Mouse (Mus musculus) erythroblast, adult 5-6 weeks (primary cell): ENCODE results near the gene Ifnl2. TPM values are rescaled to one million over a fixed set of nuclear protein-coding genes. Genes with fewer than 3 reads are reported as not detected.
"Not testable (repeated sequence)": the region's sequence is repeated elsewhere in the genome, so short reads cannot be mapped to it uniquely, and the experiment has no call there.

Source experiments
- ATAC-seq: replicated peaks from 2 replicates; pipeline ENCODE4 v1.8.0; 2016; ENCODE audit warnings: moderate number of reproducible peaks, mild to moderate bottlenecking, moderate TSS enrichment, inconsistent platforms; ENCODE audit not compliant: poor library complexity, low FRiP score, severe bottlenecking
- total RNA-seq, 2 experiments: library from RNA; stranded (forward) in 1 of 2; stranded (reverse) in 1 of 2; fragments of 150-400 nt in 1 of 2; fragments of 200-764, 138-1000 nt in 1 of 2; gene quantifications; 2 replicates each; pipeline versions ENCODE4 v1.2.3 to v1.2.4; 2015 to 2017; ENCODE audit warnings: low replicate concordance in 2 of 2

Ifnl2 gene
- total RNA-seq (2015; ENCODE audit: low replicate concordance) (not detected in 2 replicates), total RNA-seq (2017; ENCODE audit: low replicate concordance) (not detected in 2 replicates)

DNA sequence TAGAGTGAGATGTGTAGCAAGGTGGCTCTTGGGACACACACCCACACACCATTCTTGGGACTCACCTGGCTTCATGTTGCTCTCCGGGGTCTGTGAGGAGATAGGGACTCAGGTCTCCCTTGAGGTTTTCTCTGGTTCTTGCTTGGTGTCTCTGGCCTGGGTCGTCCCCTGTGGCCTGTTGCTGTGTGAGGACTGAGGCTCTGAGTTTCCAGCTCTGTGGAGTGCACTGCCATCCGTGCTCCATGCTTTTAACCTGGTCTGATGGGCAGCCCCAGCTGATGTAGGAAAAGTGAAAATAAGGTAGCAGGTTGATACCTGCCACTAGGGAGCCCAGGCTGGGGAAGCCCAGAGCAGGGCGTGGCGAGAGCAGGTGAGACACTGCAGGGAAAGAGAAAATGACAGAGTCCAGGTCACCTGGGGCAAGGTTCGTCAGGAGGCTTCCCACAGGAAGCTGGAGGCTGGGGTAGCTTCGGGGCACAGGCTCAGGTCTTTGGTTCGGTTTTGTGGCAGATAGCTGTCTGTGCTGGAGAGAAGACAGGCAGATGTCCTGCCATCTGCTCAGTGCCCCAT lies at the start of gene Ifnl2:
TSS of gene Ifnl2 (minus strand) at position 51 of the 570 bp plus-strand sequence.
- not testable (repeated sequence) for ATAC-seq

DNA sequence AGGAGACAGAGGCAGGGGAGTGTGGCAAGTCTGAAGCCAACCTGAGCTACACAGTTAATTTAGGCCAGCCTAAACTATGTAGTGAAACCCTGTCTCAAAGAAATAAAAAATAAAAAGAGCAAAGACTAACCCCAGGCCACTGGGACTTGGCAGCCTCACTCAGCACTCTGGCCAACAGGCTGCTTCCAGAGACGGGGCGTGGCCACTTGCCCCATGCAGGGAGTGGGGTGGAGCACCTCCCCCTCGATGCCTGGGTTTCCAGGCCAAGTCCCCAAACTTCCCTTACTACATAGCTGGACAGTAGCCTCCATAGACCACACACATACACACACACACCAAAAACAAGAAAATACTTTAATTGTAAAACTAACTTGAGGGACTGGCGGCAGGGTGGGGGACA lies 48.2 kb upstream of the Ifnl2 start:
- no peak for ATAC-seq

DNA sequence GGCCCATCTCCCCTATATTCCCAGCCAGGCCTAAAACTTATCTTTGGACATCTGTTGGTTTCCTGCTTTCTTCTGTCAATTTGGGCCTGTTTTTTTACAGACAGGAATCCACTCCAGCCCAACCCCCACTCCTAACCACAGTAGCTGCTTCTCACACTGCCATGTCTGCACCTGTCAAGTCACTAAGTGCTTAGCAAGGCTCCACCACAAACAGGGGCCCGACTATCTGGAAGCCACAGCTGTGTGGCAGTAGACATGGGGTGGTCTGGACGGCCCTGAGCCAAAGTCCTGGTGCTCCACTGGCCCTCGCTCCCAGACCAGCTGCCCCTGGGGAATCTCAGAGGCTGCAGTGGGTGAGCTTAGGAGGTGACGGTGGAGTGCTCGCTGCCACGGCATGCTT lies 47.5 kb upstream of the Ifnl2 start:
- ATAC-seq = no peak

DNA sequence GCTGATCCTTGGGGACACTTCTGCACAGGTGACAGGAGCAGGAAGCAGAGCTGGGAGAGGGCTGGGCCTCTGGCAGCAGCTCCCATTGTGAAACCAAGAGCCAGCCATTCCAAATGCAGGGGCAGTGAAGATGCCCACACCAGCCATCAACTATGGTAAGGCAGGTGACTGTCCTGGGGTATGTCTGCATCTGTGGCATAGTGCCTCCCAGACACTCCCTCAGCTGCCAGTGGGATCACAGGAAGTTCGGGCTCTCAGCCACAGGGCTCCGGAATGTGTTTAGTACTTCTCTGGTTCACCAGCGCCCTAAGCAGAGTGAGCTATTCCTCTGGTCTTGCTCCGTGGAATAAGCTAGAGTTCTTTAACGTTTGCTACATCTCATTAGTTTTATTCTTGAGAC lies 46.8 kb upstream of the Ifnl2 start:
- ATAC-seq = no peak

DNA sequence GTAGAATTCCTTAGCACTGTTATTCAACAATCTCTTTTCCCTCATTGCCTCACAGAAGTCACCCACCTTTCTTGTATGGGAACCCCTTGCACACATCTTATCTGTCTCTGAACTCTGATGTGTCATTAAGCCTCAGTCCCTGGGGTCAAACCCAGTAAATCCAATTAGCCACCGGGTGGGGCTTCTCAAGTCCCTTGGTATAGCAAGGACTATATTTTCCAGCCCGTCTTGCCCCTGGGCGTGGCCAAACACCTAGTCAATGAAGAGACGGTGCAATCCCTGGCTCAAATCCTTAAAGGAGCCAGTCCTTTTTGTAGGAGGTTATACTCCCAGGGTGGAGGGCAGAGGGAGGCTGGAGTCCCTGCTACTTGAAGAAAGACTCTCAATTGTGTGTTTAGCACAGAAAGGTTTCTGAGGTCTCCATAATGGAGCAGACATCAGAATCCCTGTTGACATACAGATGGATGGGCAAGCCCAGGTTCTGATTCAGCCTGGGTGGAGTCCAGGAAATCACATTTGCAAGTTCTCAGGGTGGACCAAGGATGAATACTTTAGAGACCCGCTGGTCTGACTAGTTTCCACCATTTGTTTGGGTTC lies 45.8 kb upstream of the Ifnl2 start:
- ATAC-seq = no peak

DNA sequence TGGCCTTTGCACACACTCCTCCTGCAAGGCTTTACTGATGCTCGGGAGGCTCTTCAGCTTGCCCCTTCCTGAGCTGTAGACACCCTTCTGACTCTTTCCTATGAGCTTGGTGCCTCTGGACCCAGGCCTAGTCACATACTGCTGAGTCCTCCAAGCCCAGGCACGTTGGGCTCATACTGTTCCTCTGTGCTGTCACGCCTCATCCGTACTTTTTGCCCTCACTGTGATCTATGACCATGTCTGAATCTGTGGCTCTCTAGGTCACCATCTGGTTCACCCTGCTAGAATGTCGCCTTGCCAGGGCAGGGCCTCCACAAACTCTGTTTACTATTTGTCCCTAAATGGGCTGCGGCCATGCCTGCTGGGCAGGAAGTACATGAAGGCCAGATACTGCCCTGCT lies 42.8 kb upstream of the Ifnl2 start:
- ATAC-seq = no peak

DNA sequence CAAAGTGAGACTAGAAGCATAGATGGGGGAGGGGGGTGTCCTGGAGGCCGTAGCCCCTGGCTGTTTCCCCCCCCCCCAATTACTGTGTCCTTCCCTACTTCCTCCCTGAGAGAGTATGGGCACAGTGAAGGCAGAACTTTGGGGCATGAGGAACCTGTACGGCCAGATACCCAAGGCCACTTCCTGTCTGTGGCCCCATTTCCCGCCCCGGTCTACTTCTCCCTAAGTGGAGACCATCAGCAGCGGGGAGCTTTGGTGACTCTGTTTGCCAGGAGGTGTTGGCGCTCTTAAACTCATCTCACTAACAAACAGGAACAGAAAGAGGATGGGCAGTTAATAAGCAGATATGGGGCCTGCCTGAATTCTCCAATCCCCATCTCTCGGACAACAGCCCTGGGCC lies 37.4 kb upstream of the Ifnl2 start:
- ATAC-seq = no peak

DNA sequence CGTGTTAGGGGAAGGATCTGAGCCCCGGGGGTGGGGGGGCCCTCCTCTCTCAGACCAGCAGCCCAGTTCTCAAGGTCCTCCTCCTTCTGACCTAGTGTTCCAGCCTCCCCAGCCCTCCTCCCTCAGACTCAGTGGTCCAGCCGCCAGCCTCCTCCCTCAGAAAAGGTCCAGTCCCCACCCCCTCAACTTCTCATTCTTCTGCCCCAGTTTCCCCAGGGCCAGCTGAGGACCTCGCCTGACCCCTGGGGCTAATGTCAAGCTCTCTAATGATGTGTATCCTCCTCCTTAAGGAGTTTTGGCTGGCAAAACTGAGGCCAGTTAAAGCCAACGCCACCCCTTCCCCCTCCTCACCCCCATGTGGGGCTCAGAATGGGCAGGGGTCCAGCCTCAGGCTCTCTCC lies 36.9 kb upstream of the Ifnl2 start, which contains the start of gene Nccrp1:
TSS of gene Nccrp1 (minus strand) at position 101 of the 400 bp plus-strand sequence.
- no peak for ATAC-seq

DNA sequence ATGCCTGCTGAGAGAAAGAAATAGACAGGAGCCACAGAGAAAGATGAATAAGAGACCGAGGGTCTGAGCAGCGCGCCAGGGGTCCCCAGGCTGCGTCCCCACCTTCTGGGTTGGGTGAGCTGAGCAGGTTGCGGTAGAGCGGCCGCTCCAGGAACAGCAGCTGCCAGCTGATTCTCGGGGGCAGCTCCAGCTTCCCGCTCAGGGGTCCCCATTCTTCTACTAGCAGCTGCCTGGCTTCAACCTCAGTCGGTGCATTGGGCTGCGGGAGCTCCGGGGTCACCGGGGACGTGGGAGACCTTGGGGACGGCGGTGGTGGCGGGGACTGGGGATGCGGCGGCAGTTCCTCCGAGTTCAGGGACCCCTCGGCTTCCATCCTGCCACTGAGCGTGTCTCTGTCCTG lies 36.4 kb upstream of the Ifnl2 start:
- ATAC-seq = no peak

DNA sequence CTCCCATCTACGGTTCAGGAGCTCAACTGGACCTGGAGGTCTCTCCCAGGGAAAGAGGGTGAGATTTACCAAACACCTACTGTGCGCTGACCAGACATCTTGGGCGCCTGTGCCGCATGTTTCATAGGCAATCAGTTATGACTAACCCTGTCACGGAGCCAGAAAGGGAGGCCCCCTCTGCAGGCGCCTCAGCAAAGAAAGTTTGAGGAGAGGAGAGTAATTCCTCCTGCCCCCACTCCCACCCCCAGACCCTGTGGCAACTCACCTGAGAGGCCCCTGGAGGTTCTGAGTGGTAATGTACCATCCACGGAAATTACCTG lies 35.6 kb upstream of the Ifnl2 start:
- no peak for ATAC-seq

DNA sequence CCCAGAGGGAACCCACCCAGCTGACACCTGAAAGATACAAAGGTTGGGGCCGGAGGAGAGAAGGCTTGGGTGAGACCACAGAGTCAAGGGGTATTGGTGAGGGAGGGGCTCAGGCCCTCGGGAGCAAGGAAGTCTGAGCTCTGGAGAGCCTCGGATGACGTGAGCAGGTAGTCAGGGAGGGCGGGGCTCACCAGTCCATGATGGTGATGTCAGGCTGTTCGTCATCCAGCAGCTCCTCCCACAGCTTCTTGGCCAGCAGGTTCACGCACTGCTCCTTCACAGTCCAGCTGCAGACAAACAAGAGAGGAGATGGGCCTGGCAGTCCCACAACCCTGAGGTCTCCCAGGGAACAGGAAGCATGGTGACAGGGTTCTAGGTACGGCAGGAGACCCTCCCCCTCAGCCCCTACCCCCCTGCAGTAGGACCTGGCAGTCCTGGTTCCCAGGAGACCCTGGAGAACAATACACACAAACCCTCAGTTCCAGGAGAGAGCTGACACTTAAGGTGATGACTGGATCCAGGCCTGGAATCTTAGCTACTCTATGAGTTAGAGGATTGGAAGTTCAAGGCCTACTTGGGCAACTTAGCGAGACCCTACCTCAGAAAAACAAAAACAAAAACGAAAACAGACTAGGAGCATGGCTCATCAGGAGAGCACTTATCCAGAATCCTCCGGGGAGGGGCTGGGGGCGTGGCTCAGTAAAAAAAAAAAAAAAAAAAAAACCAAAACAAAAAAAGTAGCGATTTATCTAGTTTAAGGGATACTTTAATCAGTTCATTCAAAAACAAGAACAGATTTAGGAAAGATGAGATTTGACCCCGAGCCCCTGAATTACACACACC lies 35.0 kb upstream of the Ifnl2 start:
- ATAC-seq = no peak; the same call in 1 of the 2 replicates

DNA sequence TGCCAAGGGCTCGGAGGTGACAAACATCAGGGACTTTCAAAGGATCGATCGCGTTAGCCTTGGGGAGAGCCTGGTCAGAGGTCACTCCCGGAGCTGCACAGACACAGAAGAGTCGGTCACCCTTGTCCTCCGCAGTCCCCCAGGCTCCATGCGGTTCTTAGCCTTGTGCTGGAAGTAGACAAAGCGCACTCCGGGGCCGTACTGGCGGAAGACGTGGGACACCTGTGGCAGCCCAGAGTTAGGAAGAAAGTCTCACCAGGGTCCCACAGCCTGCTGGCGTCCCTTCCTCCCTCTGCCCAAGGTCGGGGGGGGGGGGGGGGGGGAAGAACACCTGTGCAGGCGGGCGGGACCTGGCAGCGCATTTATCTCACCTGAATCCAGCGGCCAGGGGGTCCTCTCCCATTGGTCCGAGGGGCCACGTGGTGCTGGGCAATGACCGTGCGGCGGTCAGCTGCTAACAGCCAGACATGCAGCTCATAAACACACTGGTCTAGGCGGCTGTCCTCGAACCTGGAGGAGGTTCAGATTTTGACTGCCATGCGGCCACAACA lies 33.9 kb upstream of the Ifnl2 start:
- ATAC-seq = no peak

DNA sequence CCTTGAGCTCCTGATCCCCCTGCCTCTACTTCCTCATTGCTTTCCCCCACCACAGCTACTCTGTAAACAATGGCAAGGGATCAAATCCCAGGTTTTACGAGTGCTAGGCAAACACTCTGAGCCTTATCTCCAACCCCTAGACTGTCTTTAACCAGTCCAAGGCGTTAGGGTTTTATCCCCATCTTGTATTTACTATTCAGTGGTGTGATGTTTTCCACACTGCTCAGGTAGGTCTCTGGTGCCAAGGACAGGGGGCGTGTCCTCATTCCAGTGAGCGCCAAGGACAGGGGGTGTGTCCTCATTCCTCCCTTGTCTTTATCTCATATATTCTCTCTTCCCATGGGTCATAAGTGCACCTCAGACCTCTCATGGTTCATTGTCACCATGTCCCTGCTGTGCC lies 30.3 kb upstream of the Ifnl2 start, which contains the start of gene Sycn:
TSS of gene Sycn (plus strand) at position 360 of the 400 bp plus-strand sequence.
- no peak for ATAC-seq

DNA sequence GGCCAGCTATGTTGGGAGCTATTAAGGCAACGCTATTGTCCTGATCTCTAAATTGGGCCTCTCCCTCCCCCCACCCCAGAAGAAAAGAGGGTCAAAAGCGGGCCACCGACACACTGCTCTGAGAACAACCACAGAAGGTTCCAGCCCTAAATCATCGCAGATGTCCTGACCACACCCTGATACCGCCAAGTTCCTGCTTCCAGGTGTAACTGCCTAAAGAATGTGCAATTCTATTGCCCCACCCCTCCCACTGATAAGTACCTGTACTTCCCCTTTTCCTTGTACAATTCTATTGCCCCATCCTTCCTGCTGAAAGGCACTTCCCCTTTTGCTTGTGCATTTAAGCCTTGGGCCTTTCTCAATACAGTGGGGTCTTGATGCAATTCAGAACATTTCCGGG lies 28.6 kb upstream of the Ifnl2 start:
- ATAC-seq = not testable (repeated sequence)

DNA sequence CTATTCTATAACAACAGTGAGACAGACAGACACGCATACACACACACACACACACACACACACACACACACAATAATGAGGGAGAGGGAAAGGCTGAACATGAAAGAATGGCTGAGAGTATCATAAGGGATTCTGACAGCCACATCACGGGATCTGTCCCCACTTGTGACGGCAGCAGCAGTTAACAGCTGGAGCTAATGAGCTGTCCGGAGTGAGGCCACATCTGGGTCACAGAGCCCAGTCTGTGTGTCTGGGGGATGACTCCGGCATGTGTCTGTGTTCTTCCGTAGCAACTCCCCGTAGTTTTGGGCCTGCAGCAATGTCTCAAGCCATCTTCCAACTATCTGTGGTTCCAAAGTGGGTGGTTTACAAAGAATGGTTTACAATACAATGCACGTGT lies 21.8 kb upstream of the Ifnl2 start:
- ATAC-seq = no peak

DNA sequence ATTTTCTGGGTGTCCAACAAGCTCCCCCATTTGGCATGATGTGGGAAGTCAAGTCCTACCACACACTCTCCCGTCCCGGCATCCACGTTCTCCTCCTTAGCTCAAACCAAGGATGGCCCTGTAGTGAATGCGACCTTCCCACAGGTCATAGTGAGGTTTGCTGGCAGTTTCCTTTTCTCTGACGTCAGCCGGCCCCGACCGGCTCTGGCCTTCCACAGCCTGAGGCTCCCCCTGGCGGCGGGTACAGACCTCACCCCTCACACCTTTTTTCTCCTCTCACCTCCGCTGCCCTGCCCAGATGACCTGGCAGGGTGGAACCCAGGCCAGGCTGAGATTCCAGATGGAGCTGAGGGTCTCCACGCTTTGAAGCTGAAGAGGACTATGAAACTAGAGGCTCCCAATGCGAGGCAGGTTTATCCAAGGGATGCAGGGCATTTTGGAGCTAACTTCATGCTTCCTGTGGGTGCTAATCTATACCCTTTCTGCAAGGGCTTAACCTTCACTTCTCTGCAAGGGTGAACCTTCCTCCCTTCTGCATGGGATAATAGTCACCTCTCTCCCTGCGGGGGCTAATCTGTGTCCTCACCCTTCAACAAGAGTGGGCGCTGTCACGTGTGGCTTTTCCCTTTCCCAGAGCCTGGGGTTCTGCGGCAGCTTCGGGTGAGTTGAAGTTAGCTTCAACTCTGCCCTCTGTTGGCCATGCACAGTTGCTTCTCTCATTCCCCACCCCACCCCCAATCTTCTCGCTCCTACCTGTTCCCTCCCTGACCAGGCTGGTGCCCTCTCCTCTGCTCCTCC lies 17.9 kb upstream of the Ifnl2 start:
- ATAC-seq = peak; percentile 89

DNA sequence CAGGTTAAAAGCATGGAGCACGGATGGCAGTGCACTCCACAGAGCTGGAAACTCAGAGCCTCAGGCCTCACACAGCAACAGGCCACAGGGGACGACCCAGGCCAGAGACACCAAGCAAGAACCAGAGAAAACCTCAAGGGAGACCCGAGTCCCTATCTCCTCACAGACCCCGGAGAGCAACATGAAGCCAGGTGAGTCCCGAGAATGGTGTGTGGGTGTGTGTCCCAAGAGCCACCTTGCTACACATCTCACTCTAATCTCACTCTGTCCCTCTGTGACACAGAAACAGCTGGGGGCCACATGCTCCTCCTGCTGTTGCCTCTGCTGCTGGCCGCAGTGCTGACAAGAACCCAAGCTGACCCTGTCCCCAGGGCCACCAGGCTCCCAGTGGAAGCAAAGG lies 12.3 kb upstream of the Ifnl2 start, which contains the start of gene Ifnl3:
TSS of gene Ifnl3 (plus strand) at position 301 of the 400 bp plus-strand sequence.
- not testable (repeated sequence) for ATAC-seq

DNA sequence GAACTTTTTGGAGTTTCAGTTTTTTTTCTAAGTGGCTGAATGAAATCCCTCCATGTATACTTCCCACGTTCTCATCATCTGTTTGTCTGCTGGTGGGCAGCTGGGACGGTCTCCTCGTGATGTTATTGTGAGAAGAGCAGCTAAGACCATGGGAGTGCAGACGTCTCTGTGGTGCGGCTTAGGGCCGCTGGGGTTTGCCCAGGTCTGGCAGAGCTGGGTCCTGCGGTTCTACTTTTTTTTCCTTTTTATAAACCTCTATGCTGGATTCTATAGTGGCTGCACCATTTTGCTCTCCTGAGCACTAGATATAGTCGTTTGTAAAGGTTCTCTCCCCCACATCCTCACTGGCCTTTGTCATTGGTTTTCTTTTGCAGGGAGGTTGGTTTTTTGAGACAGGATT lies 1.2 kb upstream of the Ifnl2 start:
- no peak for ATAC-seq

DNA sequence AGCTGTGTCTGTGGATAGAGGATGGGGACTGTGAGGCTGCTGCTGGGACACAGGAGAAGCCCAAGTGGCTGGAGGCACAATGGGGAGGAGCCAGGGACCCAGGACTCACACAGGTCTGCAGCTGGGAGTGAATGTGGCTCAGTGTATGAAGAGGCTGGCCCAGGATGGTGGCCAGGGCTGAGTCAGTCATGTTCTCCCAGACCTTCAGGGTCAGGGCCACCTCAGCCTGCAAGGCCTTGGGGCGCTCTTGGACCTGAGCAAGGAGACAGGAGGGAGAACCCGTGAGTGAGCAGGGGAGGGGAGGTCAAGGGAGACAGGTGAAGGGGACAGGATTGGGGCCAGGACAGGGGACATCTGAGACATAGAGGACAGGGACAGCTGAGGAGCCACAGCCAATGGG lies 1.1 kb downstream of the Ifnl2 start:
- ATAC-seq = 0 out of 2 replicates have a peak, but pooled peaks have one; percentile 8

DNA sequence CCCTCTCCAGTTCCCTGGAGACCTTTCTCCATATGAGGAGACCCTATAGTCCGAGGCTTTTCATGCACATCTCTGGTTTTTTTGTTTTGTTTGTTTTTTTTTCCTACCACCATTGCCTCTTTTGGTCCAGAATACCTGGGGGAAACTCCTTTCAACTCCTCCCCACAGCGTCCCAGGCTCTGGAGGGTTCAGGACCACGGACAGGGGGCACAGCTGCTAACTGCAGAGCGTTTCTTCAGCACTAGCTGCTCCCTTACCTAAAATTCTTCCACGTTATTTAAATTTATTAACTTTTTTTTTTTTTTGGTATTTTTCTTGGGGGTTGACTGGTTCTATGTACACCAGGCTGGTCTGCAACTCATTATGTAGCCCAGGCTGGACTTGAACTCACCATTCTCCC lies 4.7 kb downstream of the Ifnl2 start:
- no peak for ATAC-seq
